Mouse (Mus musculus) splenic B cell, adult 2 months (primary cell): Measurements from ENCODE around the gene Fbxw4.

Experiments used
- DNase-seq: peaks from one replicate; pipeline ENCODE4 v3.0.0-alpha.2; 2011; ENCODE audit warnings: low read depth, low spot score
- H3K27me3 ChIP-seq: 2 replicates; pipeline ENCODE4 v1.6.1; 2012; ENCODE audit warnings: mild to moderate bottlenecking, low read length, moderate library complexity, mixed read lengths; ENCODE audit not compliant: control insufficient read depth, poor library complexity, insufficient read depth, severe bottlenecking
- H3K36me3 ChIP-seq: 2 replicates; pipeline ENCODE4 v1.6.1; 2012; ENCODE audit warnings: mild to moderate bottlenecking, low read length, moderate library complexity, mixed read lengths; ENCODE audit not compliant: control insufficient read depth, poor library complexity, insufficient read depth, severe bottlenecking

Gene Fbxw4

GRCm38 (mm10) chr19:45586850-45587249, 73.3 kb downstream of the Fbxw4 start:
- no peaks in the 10 kb centered on the region for H3K27me3 ChIP-seq
- DNase-seq, result no peak
- H3K36me3 ChIP-seq, result no peaks in the 10 kb centered on the region; the same call in 1 of the 2 replicates

DNA sequence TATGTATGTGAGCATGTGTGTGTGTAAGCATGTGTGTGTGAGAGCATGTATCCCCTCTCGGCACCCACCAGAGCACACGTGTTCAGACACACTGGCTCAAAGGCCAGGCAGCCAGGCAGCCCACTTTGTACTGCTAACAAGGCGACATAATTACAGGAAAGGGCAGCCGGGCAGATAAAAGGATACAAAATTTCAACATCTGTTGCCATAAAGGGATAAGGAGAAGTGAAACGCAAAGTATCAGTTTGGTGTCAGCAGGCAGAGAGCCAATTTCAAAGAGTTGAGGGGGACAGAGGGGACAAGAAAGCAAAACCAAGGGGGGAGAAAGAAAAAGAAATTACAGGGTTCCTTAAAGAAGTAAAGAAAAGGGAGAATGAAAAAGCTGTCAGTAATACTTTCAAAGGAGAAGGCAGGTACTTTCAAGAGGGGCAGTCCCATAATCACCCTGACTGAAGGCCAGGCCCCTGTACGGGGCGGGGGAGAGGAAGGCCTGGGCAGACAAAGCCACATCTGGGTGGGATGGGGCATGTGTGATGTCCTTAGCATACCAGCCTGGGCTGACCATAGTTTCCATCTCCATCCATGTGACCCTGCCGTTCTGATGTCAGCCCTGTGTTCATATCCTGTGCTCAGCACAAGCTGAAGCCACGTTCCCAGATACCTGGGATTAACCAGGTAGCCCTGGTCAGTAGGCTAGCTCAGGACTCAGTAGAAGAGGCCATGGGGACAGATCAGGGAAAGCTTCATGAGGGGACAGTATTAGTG, 75.1 kb downstream of the Fbxw4 start:
- H3K36me3 ChIP-seq, result no peaks in the 10 kb centered on the region; the same call in 1 of the 2 replicates
- DNase-seq, result peak; percentile 22
- no peaks in the 10 kb centered on the region for H3K27me3 ChIP-seq

DNA sequence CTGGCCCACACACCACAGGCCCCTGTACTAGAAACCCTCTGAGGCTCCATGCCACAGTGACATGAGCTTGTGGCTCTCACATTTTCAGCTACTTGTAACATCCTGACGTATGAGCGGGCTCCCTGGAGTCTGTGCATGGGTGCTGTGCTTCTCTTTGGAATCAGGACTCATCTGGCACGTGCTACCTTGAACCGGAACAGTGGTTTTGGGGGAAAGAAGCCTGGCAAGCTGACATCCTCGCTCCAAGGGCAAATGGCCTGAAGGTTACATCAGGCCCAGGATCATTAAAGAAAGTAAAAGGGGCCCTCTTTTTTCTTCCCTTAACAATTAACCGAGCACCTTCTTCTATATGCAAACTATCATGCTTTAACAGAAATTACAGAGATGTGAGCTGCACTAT, 77.0 kb downstream of the Fbxw4 start:
- Histone ChIP-seq H3K36me3 (no peaks in the 10 kb centered on the region; the same call in 1 of the 2 replicates), H3K27me3 (no peaks in the 10 kb centered on the region)
- no peak for DNase-seq

DNA sequence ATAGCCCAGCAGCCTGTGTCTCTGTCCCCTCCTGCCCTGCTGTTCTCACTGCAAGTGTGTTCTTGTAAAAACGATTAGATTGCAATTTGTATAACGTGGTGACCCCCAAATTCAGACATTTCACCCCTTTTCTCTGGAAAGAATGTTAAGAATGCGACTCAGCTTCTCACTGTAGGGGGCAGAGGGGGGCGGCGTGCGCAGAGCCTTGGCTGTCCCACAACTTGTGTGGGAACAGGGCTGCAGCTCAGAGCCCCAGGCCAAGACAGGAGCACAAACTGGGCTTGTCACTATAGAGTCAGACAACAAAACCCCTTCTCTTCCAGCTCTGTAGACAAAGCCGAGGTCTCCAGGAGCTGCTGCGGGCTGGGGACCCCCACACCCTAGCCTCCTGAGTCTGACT, 78.0 kb downstream of the Fbxw4 start:
- no peak for DNase-seq
- H3K27me3 ChIP-seq, result no peaks in the 10 kb centered on the region
- peaks cover 2% of the 10 kb centered on the region for H3K36me3 ChIP-seq

GRCm38 (mm10) chr19:45581257-45581656, 78.9 kb downstream of the Fbxw4 start:
- H3K27me3 ChIP-seq, result no peaks in the 10 kb centered on the region
- H3K36me3 ChIP-seq, result peaks cover 2% of the 10 kb centered on the region
- peak; percentile 46 for DNase-seq

GRCm38 (mm10) chr19:45580235-45580634, 79.9 kb downstream of the Fbxw4 start:
- H3K36me3 ChIP-seq, result peaks cover 2% of the 10 kb centered on the region
- H3K27me3 ChIP-seq, result no peaks in the 10 kb centered on the region
- no peak for DNase-seq

DNA sequence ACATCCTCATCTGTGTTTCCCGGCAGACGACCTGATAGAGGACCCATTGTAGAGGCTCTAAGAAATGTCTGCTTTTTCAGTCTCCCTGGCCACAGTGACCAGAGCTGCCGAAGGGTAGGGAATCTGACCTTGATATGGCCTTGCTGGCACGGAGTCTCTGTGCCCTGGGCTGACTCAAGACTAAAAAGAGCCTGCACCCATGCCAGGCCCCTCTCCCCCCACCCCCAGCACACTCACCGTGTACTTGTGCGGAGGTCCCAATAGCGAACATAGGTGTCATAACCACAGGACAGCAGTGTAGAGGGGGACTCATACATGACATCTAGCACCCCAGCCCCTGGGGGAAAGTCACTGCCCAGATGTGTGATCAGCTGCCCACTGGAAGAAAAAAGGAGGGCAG, 80.7 kb downstream of the Fbxw4 start:
- no peaks in the 10 kb centered on the region for H3K27me3 ChIP-seq
- DNase-seq, result no peak
- peaks cover 2% of the 10 kb centered on the region for H3K36me3 ChIP-seq

DNA sequence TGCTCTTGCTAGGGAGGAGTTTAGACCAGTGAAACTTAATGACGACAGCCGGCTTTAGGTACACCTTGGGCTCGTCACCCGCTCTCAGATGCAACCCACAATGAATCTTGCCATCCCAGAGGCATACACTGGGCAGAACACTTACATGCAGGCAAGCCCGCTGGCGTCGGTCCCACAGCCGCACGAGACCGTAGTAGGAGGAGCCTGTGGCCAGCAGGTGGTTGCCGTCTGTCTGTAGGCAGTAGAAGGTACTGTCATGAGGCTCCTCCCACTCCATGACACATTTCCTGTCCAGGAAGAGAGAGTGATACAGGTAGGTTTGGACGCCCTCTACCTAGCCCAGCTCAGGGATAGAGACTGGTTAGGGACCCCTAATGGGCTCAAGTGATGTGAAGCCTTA, 81.1 kb downstream of the Fbxw4 start:
- no peak for DNase-seq
- H3K36me3 ChIP-seq, result peaks cover 2% of the 10 kb centered on the region
- H3K27me3 ChIP-seq, result no peaks in the 10 kb centered on the region

DNA sequence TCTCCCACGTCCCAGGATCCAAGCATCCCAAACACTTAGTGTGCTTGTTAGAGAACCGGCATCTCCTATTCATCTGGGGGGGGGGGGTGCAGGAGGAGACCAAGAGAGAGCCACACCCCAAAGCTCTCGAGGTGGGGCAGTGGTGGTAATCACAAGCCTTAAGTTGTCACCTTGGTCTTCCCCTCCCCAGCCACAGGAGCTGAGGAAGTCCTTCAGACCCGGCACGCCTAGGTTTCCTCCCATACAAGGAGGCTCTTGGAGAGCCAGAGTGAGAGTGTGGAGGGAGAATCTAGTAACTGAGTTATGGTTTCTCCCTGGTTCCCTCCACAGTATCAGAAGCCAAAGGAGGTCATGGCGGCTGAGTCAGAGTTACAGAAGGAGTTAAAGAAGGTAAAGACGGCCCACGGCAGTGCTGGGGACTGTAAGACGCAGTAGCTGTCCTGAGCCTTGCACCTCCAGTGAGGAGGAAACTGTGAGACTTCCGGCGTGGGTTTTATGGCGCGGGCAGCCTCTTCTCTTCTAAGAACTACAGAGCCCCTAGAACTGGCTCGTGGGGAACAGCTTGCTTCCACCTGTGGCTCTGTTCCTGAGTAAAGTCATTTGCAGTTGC, 82.9 kb downstream of the Fbxw4 start:
- no peaks in the 10 kb centered on the region for H3K27me3 ChIP-seq
- no peak for DNase-seq
- peaks cover 2% of the 10 kb centered on the region for H3K36me3 ChIP-seq

DNA sequence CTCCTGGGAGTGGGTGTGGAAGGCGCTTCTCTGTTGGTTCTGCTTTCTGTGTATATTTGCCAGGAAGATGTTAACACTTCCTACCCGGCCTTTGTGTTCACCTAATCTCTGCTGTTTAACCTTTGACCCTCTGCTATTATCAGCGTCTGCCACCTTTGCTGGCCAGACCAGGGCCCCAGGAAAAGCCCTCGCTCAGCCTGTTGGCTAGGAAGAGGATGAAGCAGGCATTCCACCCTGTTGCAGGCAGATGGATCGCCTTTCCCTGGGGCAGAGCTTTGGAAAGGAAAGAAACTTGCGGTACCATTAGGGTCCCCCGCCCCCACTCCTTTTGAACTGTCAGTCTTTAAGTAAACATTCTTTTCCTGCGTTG, 84.5 kb downstream of the Fbxw4 start:
- DNase-seq, result no peak
- Histone ChIP-seq H3K36me3 (peaks cover 2% of the 10 kb centered on the region), H3K27me3 (no peaks in the 10 kb centered on the region)

DNA sequence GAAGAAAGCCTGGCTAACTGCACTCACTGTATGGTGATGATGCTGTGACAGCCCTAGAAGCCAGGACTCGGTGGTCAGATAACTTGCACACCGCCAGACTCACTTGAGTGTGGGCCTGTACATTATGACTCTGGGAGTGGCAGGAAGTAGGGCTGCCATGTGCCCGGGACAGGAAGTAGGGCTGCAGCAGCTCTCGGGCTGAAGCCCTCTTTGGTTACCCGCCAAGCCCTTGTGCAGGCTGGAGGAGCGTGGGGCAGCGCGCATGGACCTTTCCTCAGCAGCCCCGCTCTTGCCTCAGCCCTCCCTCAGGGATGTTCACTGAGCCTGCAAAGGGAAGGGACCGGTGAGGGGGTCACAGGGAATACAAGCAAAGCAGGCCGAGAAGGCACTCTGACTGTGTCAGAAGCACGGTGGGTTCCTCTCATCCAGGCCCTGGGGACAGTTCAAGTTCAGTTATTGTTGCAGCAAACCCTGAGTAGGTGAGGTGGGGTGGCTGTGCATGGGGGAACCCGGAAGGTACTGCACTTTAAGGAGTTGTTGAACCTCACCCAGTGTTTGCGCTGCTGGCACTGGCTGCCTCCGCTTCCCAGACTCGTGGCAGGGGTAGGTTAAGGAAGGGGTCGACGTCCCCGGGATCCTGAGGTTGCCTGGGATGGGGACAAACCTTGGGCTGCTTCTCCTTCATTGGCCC, 85.0 kb downstream of the Fbxw4 start:
- Histone ChIP-seq H3K27me3 (no peaks in the 10 kb centered on the region), H3K36me3 (peaks cover 2% of the 10 kb centered on the region)
- DNase-seq, result peak; percentile 37

GRCm38 (mm10) chr19:45574339-45574898, 85.7 kb downstream of the Fbxw4 start:
- no peak for DNase-seq
- no peaks in the 10 kb centered on the region for H3K27me3 ChIP-seq
- H3K36me3 ChIP-seq, result peaks cover 2% of the 10 kb centered on the region

GRCm38 (mm10) chr19:45573861-45574267, 86.2 kb downstream of the Fbxw4 start:
- Histone ChIP-seq H3K27me3 (no peaks in the 10 kb centered on the region), H3K36me3 (peaks cover 2% of the 10 kb centered on the region)
- DNase-seq, result peak; percentile 82

- no peak for DNase-seq
- H3K27me3 ChIP-seq, result no peaks in the 10 kb centered on the region
Measured at GRCm38 (mm10) chr19:45573033-45573432, 87.1 kb downstream of the Fbxw4 start.

DNA sequence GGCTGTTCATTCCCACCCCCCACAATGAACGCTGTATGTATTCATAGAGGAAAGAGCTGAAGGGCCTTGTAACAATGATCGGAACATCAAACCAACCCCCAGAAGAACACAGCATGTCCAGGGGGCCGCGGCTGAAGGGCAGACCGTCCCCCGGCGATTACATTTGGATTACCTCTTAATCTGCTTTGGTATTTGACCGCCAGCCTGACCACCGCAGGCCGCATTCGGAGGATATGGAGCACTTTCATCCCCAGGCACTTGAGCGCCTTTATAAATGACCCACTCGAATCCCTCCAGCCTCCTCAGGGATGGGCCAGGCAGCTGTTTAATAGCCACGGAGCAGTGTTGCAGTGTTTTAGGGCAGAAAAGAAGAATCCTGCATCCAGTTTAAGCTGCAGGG, 92.7 kb downstream of the Fbxw4 start:
- H3K36me3 ChIP-seq, result no peaks in the 10 kb centered on the region
- no peak for DNase-seq

More at GRCm38 (mm10) chr19:45573033-45573432, 87.1 kb downstream of the Fbxw4 start:
- peaks cover 2% of the 10 kb centered on the region; the same call in 1 of the 2 replicates for H3K36me3 ChIP-seq

More for the DNA sequence above, 92.7 kb downstream of the Fbxw4 start:
- H3K27me3 ChIP-seq, result no peaks in the 10 kb centered on the region
